Mouse (Mus musculus): ENCODE data around the gene Galk2.

Galk2 gene

GRCm38 (mm10) chr2:125896355-125896754, 37.4 kb downstream of the Galk2 start:
- DNase-seq (ENCODE audit: inconsistent age in 2 of 2, low spot score in 1 of 2) = peak in 1 of 2 experiments; percentile 20

- DNase-seq (ENCODE audit: inconsistent age in 2 of 2, low spot score in 1 of 2) = peak; percentile 34 to 82
These were observed 42.0 kb downstream of the Galk2 start for GRCm38 (mm10) chr2:125900797-125901410.

GRCm38 (mm10) chr2:125901426-125901825, 42.5 kb downstream of the Galk2 start:
- DNase-seq (ENCODE audit: inconsistent age in 2 of 2, low spot score in 1 of 2) = peak; percentile 56 to 84

GRCm38 (mm10) chr2:125906407-125907066, 47.6 kb downstream of the Galk2 start:
- no peak for DNase-seq (ENCODE audit: inconsistent age in 2 of 2, low spot score in 1 of 2)

- no peak for DNase-seq (ENCODE audit: inconsistent age in 2 of 2, low spot score in 1 of 2)
These were observed 48.8 kb downstream of the Galk2 start for GRCm38 (mm10) chr2:125907580-125908255.

- no peak for DNase-seq (ENCODE audit: inconsistent age in 2 of 2, low spot score in 1 of 2)
These were observed 55.3 kb downstream of the Galk2 start for GRCm38 (mm10) chr2:125914167-125914566.

- DNase-seq (ENCODE audit: inconsistent age in 2 of 2, low spot score in 1 of 2) = no peak
These were observed 55.8 kb downstream of the Galk2 start for GRCm38 (mm10) chr2:125914713-125915112.

GRCm38 (mm10) chr2:125916652-125917296, 57.9 kb downstream of the Galk2 start:
- DNase-seq (ENCODE audit: inconsistent age in 2 of 2, low spot score in 1 of 2) = no peak

GRCm38 (mm10) chr2:125917297-125917679, 58.4 kb downstream of the Galk2 start:
- DNase-seq (ENCODE audit: inconsistent age in 2 of 2, low spot score in 1 of 2) = no peak

- DNase-seq (ENCODE audit: inconsistent age in 2 of 2, low spot score in 1 of 2) = no peak
These were observed 62.4 kb downstream of the Galk2 start for GRCm38 (mm10) chr2:125921273-125921672.

- no peak for DNase-seq (ENCODE audit: inconsistent age in 2 of 2, low spot score in 1 of 2)
These were observed 63.2 kb downstream of the Galk2 start for GRCm38 (mm10) chr2:125922149-125922548.

GRCm38 (mm10) chr2:125922877-125923276, 64.0 kb downstream of the Galk2 start:
- peak; percentile 80 to 88 for DNase-seq (ENCODE audit: inconsistent age in 2 of 2, low spot score in 1 of 2)

GRCm38 (mm10) chr2:125923346-125923745, 64.4 kb downstream of the Galk2 start:
- DNase-seq (ENCODE audit: inconsistent age in 2 of 2, low spot score in 1 of 2) = peak; percentile 83 to 93

- DNase-seq (ENCODE audit: inconsistent age in 2 of 2, low spot score in 1 of 2) = peak in 1 of 2 experiments; percentile 65
These were observed 65.6 kb downstream of the Galk2 start for GRCm38 (mm10) chr2:125924554-125924953.

- DNase-seq (ENCODE audit: inconsistent age in 2 of 2, low spot score in 1 of 2) = peak in 1 of 2 experiments; percentile 72
These were observed 66.2 kb downstream of the Galk2 start for GRCm38 (mm10) chr2:125925081-125925480.

GRCm38 (mm10) chr2:125929396-125929795, 70.5 kb downstream of the Galk2 start:
- peak in 1 of 2 experiments; percentile 69 for DNase-seq (ENCODE audit: inconsistent age in 2 of 2, low spot score in 1 of 2)

- peak in 1 of 2 experiments; percentile 69 for DNase-seq (ENCODE audit: inconsistent age in 2 of 2, low spot score in 1 of 2)
These were observed 71.0 kb downstream of the Galk2 start for GRCm38 (mm10) chr2:125929872-125930271.

- no peak for DNase-seq (ENCODE audit: inconsistent age in 2 of 2, low spot score in 1 of 2)
These were observed 72.3 kb downstream of the Galk2 start for GRCm38 (mm10) chr2:125931193-125931592.

- DNase-seq (ENCODE audit: inconsistent age in 2 of 2, low spot score in 1 of 2) = no peak
These were observed 73.8 kb downstream of the Galk2 start for GRCm38 (mm10) chr2:125932734-125933133.

- DNase-seq (ENCODE audit: inconsistent age in 2 of 2, low spot score in 1 of 2) = peak; percentile 48 to 84
These were observed 75.1 kb downstream of the Galk2 start for GRCm38 (mm10) chr2:125933977-125934376.

- DNase-seq (ENCODE audit: inconsistent age in 2 of 2, low spot score in 1 of 2) = no peak
These were observed 77.5 kb downstream of the Galk2 start for GRCm38 (mm10) chr2:125936396-125936795.
